ENCODE assay signal across 18 mouse cellular contexts in the genomic region with DNA sequence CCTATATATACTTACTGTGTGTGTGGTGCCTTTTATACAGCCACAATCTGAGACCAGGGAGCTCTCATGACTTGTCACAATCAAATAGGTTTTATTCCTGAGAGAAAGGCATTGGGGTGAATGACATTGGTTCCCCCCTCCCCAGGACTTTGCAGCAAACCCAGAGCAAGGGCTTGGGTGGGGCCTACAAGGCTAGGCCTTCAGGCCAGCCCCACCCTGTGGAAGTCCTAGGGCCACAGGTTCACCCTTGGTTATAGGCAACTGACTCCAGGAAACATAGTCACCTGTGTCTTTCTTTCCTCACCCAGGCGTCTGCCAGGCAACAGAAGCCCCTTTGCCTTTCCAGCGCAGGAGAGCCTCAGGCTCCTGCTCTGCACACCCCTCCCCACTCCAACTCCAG. TPM values are rescaled to one million over a fixed set of nuclear protein-coding genes. Genes with fewer than 3 reads are reported as not detected.
DNase-seq lines count a peak whose midpoint lies in the region; ATAC-seq and TF ChIP-seq lines count a peak whose summit lies in the region.
"Had no signal": no experiment of that assay in that cellular context is flagged by ENCODE, and none has a peak within 500 bp of the region (broad histone marks: within the 10 kb centered on the region; RNA-seq: fewer than 3 reads in every experiment).

No protein-coding gene starts in this region.

- peak overlapping the region; percentile 16; the same call in 1 of the 2 replicates for H3K4me2 ChIP-seq in heart, embryonic 13.5 days
- 0 out of 2 replicates have a peak overlapping the region, but pooled peaks have one; percentile 27 for H3K4me2 ChIP-seq in CH12.LX (ENCODE audit: insufficient read depth, low read depth, poor library complexity, severe bottlenecking)
- H3K4me2 ChIP-seq in intestine, embryonic 14.5 days (ENCODE audit: low read length): 0 out of 2 replicates have a peak overlapping the region, but pooled peaks have one; percentile 4
- H3K4me2 ChIP-seq in liver, embryonic 13.5 days: peak overlapping the region; percentile 81

- no peaks in the 10 kb centered on the region for H3K9me3 ChIP-seq in heart, embryonic 13.5 days
- no peaks in the 10 kb centered on the region for H3K9me3 ChIP-seq in CH12.LX (replicated peaks; ENCODE audit: low read length)
- H3K9me3 ChIP-seq in intestine, embryonic 14.5 days (ENCODE audit: control insufficient read depth, low read length): no peaks in the 10 kb centered on the region
- H3K9me3 ChIP-seq in liver, embryonic 13.5 days (replicated peaks): no peaks in the 10 kb centered on the region

- no peak for TF ChIP-seq CTCF in CH12.LX (conservative IDR thresholded peaks at IDR 0.05 in 1 of 2, IDR thresholded peaks at IDR 0.05 in 1 of 2; ENCODE audit: low read depth in 2 of 2, low read length in 2 of 2)

- in situ Hi-C loops in CH12.LX (cut with MboI; ENCODE audit: low pct_ligation_motif_present, low pct_unique_long_range_greater_than_20kb, low sequenced_read_pairs): loop anchor here (5.0 kb wide), 1 partner anchor 89 kb away; no protein-coding TSS in a partner anchor

- no peak for TF ChIP-seq EP300 in CH12.LX (IDR thresholded peaks at IDR 0.05; ENCODE audit: low read length)

- H3K27me3 ChIP-seq in heart, embryonic 13.5 days (replicated peaks): no peaks in the 10 kb centered on the region
- H3K27me3 ChIP-seq in CH12.LX (replicated peaks): no peaks in the 10 kb centered on the region
- H3K27me3 ChIP-seq in intestine, embryonic 14.5 days (replicated peaks; ENCODE audit: control insufficient read depth, insufficient read depth, low read length): no peaks in the 10 kb centered on the region
- H3K27me3 ChIP-seq in liver, embryonic 13.5 days: no peaks in the 10 kb centered on the region

- 54% methylated on average over 2 of the region's 2 CpGs for WGBS in heart, embryonic 13.5 days
- WGBS in intestine, embryonic 14.5 days: 59% methylated on average over 2 of the region's 2 CpGs
- 62% methylated on average over 2 of the region's 2 CpGs for WGBS in liver, embryonic 13.5 days (ENCODE audit: insufficient replicate concordance)

- intact Hi-C loops in heart, postnatal 10 days (cut with DNase I): no loop called here

- H3K79me2 ChIP-seq in CH12.LX (replicated peaks; ENCODE audit: control insufficient read depth, extremely low read depth, insufficient read depth, poor library complexity, severe bottlenecking): no peaks in the 10 kb centered on the region

- peak overlapping the region; percentile 50; the same call in 1 of the 2 replicates for H3K9ac ChIP-seq in heart, embryonic 13.5 days
- no peak overlapping the region for H3K9ac ChIP-seq in CH12.LX (ENCODE audit: insufficient read depth, low read depth)
- no peak overlapping the region for H3K9ac ChIP-seq in intestine, embryonic 14.5 days (ENCODE audit: low read length)
- H3K9ac ChIP-seq in liver, embryonic 13.5 days: peak overlapping the region; percentile 88
- H3K9ac ChIP-seq: forebrain, postnatal 0 days; hindbrain, embryonic 14.5 days had no signal

- no peaks in the 10 kb centered on the region for H3K36me3 ChIP-seq in heart, embryonic 13.5 days
- H3K36me3 ChIP-seq in CH12.LX (replicated peaks in 1 of 2; ENCODE audit: control insufficient read depth in 1 of 2, insufficient read depth in 1 of 2, low read length in 1 of 2): no peaks in the 10 kb centered on the region
- H3K36me3 ChIP-seq in intestine, embryonic 14.5 days (ENCODE audit: control insufficient read depth, insufficient read depth, low read length): no peaks in the 10 kb centered on the region
- no peaks in the 10 kb centered on the region for H3K36me3 ChIP-seq in liver, embryonic 13.5 days

- DNase-seq in heart, postnatal 10 days: no peak
- DNase-seq in CH12.LX (ENCODE audit: extremely low read depth): no peak
- DNase-seq in intestine, embryonic 14.5 days (ENCODE audit: low spot score): no peak
- no peak for DNase-seq in liver, embryonic 13.5 days
- DNase-seq in spleen, postnatal 10 days (ENCODE audit: low spot score in 2 of 2): no peak
- no peak for DNase-seq in urinary bladder, postnatal 36 days (ENCODE audit: low spot score in 2 of 2)
- no peak for DNase-seq in cerebellum, adult 11-12 months
- DNase-seq: cerebellum, adult 9-10 months; forebrain, postnatal 0 days; gastrocnemius, postnatal 36 days; thymus, postnatal 25 days had no signal

- H3K27ac ChIP-seq in heart, embryonic 13.5 days (replicated peaks): peak overlapping the region; percentile 98
- H3K27ac ChIP-seq in CH12.LX (ENCODE audit: insufficient read depth, low read depth): no peak overlapping the region
- peak overlapping the region; percentile 61 for H3K27ac ChIP-seq in intestine, embryonic 14.5 days (ENCODE audit: low read depth)
- H3K27ac ChIP-seq in liver, embryonic 13.5 days: peak overlapping the region; percentile 96
- H3K27ac ChIP-seq: hindbrain, embryonic 14.5 days; macrophage had no signal

- ATAC-seq in heart, embryonic 13.5 days (ENCODE audit: extremely low read depth, insufficient number of reproducible peaks, low FRiP score, low TSS enrichment): no peak
- no peak for ATAC-seq in intestine, embryonic 14.5 days (replicated peaks; ENCODE audit: low FRiP score, low TSS enrichment, low read depth)
- peak; percentile 47; the same call in 1 of the 2 replicates for ATAC-seq in liver, embryonic 13.5 days (ENCODE audit: low read depth)
- ATAC-seq: activated CD4-positive, CD25-positive, alpha-beta regulatory T cell, adult 4 months; forebrain, postnatal 0 days had no signal

- no peak for TF ChIP-seq POLR2A in CH12.LX (IDR thresholded peaks at IDR 0.05; ENCODE audit: low read depth, low read length)

- H3K4me1 ChIP-seq in heart, embryonic 13.5 days: peaks cover 67% of the 10 kb centered on the region
- H3K4me1 ChIP-seq in CH12.LX (ENCODE audit: control insufficient read depth in 1 of 2, insufficient read depth in 2 of 2): peaks cover 16 to 25% of the 10 kb centered on the region in 2 experiments
- peaks cover 32% of the 10 kb centered on the region for H3K4me1 ChIP-seq in intestine, embryonic 14.5 days (replicated peaks; ENCODE audit: control insufficient read depth, insufficient read depth, low read length)
- H3K4me1 ChIP-seq in liver, embryonic 13.5 days (replicated peaks): peaks cover 73% of the 10 kb centered on the region

- no peak overlapping the region for H3K4me3 ChIP-seq in heart, embryonic 13.5 days
- no peak overlapping the region for H3K4me3 ChIP-seq in CH12.LX (replicated peaks in 1 of 3; ENCODE audit: low read depth in 2 of 3, low read length in 2 of 3, poor library complexity in 1 of 3)
- no peak overlapping the region for H3K4me3 ChIP-seq in intestine, embryonic 14.5 days (ENCODE audit: low read depth, low read length)
- peak overlapping the region; percentile 70 for H3K4me3 ChIP-seq in liver, embryonic 13.5 days (replicated peaks)

- dilution Hi-C loops in CH12.LX (cut with MboI; ENCODE audit: extremely low pct_ligation_motif_present, extremely low pct_unique_long_range_greater_than_20kb, low sequenced_read_pairs): no loop called here

- TF ChIP-seq RAD21 in CH12.LX (IDR thresholded peaks at IDR 0.05; ENCODE audit: low read depth, low read length): no peak

TF ChIP-seq in CH12.LX, 34 proteins besides CTCF, POLR2A, EP300 and RAD21:
- TF ChIP-seq UBTF (IDR thresholded peaks at IDR 0.05; ENCODE audit: low read depth, low read length) (no peak), GABPA (IDR thresholded peaks at IDR 0.05; ENCODE audit: insufficient replicate concordance, low read depth, low read length) (no peak), SIN3A (IDR thresholded peaks at IDR 0.05; ENCODE audit: low read length) (no peak), MAX (IDR thresholded peaks at IDR 0.05; ENCODE audit: low read length) (no peak), MYC (IDR thresholded peaks at IDR 0.05; ENCODE audit: low read depth, low read length) (no peak), MXI1 (IDR thresholded peaks at IDR 0.05; ENCODE audit: low read depth, low read length) (no peak), ETS1 (conservative IDR thresholded peaks at IDR 0.05; ENCODE audit: low read depth, low read length) (no peak), ZC3H11A (IDR thresholded peaks at IDR 0.05; ENCODE audit: low read depth, low read length) (no peak), TCF12 (IDR thresholded peaks at IDR 0.05; ENCODE audit: low read depth, low read length) (no peak)
TF ChIP-seq in CH12.LX: peak in this region for 0.

RNA-seq across cellular contexts. Expression of gene Lctl, which starts 31.0 kb away (rescaled TPM):
- not detected in 2 replicates for polyA plus RNA-seq in heart, embryonic 13.5 days (2015; fragmentation: Nextera tagmentation; extraction: Ambion mirVana)
- total RNA-seq in heart, postnatal 10 days (2021): under 1 TPM in 1 of 2 experiments, not detected in 1; 0.26 TPM
- 0.38 and 0.55 TPM in 2 replicates for total RNA-seq in CH12.LX (2012; rRNA removed)
- total RNA-seq in CH12.LX (2014; rRNA removed): not detected in 2 replicates
- polyA plus RNA-seq in CH12.LX (2012; ENCODE audit: insufficient read length, low read depth): 0.21 TPM in 1 of 2 replicates, not detected in the other
- polyA plus RNA-seq in intestine, embryonic 14.5 days (2014; fragmentation: Nextera tagmentation; extraction: Ambion mirVana): not detected in 2 replicates
- not detected in 2 replicates for polyA plus RNA-seq in liver, embryonic 13.5 days (2015; fragmentation: Nextera tagmentation; extraction: Ambion mirVana)
- total RNA-seq: forebrain, postnatal 0 days; gastrocnemius, postnatal 36 days; left cerebral cortex, postnatal 14 days; neutrophil, adult 5-6 weeks had no signal
- polyA plus RNA-seq: activated CD4-positive, CD25-positive, alpha-beta regulatory T cell, adult 4 months; embryonic facial prominence, embryonic 14.5 days; forebrain, postnatal 0 days; hindbrain, embryonic 14.5 days; macrophage had no signal

Comparison
In these comparisons a context has a peak if more than half of its experiments do, and no peak if none do; other contexts are left out.
1. H3K4me2 ChIP-seq: peak in every context shown above with its lines; median percentile 81 in liver, embryonic 13.5 days; 27 in CH12.LX; 16 in heart, embryonic 13.5 days; 4 in intestine, embryonic 14.5 days.
2. H3K9ac ChIP-seq: peak in heart, embryonic 13.5 days (single experiment) and liver, embryonic 13.5 days (single experiment); none in CH12.LX (single experiment) and intestine, embryonic 14.5 days (single experiment).